Mouse (Mus musculus): ENCODE measurements around the gene Zfp318.

Zfp318 gene

DNA sequence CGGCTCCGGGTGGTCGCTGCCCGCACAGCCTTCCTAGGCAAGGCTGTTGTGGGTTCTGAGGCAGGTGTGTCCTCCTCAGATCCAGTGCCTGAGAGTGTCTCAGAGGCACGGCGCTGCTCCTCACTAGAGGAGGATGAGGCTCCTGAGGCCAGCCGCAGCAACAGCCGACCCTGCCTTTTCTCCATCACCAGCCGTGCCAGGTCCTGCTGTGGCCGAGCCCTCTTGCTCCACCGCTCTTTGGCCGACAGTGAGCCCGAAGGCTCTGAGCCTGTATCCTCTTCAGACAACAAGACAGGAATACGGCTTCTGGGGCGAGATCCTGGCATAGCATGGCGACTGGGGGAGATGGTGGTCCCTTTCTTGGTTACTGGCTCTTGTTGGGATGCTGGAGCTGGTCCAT, 62.7 kb downstream of the Zfp318 start:
- no peak for DNase-seq (ENCODE audit: low spot score)

DNA sequence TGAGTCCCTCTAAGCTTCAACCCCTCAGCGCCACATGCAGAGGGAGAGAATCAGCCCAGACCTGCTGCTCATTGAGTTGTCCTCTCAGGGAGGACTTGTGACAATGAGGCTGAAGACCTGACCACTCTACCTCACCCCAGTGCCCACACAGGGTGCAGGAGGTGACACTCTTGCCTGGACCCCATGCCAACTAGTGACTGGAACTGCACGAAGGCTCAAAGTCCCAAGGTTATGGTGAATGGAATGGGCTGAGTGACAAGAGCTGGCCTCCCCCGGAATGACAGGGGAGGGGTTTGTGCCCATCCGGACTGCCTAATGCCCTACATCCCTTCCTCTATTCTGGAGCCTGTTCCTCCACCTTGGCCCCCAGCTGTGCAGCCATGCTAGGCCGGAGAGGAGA, 69.2 kb downstream of the Zfp318 start:
- no peak for DNase-seq (ENCODE audit: low spot score)

DNA sequence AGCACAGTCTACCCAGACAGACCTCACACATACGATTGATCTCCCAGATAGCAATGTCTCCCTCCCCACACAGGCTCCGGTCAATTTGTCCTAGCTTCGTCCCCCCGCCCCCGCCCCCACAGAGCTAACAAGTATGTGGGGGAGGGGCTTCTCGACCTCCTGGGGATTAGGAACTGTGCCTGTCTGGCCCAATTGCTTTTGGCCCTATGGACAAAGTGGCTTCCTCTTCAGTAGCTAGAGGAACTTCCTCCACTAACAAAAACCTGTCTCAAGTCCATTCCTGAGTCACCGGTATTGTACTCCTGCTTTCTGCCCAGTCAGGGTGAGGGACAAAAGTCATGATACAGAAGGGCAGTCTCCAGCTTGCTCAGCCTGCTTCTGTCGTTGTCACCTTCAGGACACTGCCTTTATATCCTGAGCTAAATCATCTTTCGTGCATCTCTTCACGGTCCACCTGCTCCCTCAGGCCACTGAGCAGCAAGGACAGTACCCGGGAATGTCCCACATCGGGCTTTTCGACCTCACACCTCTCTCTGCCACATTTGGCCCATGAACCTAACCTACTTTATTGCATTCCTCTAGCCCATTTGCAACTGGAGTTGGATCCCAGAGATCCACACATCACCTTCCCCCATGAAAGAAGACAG, 69.9 kb downstream of the Zfp318 start:
- DNase-seq (ENCODE audit: low spot score), result no peak

DNA sequence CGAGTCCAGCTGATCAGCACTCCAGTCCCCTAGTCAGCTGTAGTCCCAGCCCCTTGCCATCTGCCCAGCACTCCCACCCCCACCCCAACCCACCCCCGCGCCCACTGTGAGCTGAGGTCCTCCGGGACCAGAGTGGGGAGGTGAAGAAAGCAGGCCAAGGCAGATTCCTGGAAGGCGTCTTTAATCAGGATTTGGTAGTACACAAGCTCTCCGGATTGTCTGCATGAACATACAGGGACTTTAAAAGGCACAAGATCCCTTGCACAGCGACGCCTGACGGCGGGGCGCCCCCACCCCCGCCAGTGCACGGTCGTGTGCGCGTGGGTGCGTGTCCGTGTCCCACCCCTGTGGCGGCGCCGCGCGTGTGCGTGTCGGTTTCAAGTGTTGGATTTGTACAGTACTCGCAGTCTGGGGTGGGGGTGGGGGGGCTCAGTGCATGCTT, 70.5 kb downstream of the Zfp318 start:
- no peak for DNase-seq (ENCODE audit: low spot score)

- DNase-seq (ENCODE audit: low spot score), result no peak
These were observed 71.0 kb downstream of the Zfp318 start for GRCm38 (mm10) chr17:46454539-46454938.

GRCm38 (mm10) chr17:46455110-46455691, 71.7 kb downstream of the Zfp318 start:
- peak; percentile 12 for DNase-seq (ENCODE audit: low spot score)

GRCm38 (mm10) chr17:46457791-46458190, 74.3 kb downstream of the Zfp318 start:
- peak; percentile 21 for DNase-seq (ENCODE audit: low spot score)

GRCm38 (mm10) chr17:46458439-46458838, 74.9 kb downstream of the Zfp318 start:
- DNase-seq (ENCODE audit: low spot score), result no peak

DNA sequence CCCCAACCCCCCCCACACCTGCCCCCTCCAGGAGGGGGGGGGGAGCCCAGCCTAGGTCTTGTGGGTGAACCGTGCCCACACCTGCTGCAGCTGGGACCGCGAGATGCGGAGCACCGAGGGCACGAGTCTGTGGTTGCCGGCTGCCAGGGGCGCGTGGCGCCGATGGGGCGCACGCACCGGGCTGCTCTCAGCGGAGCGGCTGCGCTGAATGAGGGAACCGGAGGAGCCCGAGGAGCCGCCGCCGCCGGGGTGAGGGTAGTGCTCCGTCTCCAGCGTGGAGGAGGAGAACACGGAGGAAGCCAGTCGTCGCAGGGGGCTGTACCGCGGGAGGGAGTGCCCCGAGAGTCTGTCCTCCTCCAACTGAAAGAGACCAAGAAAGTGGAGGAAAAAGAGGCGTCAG, 77.1 kb downstream of the Zfp318 start:
- DNase-seq (ENCODE audit: low spot score), result no peak

GRCm38 (mm10) chr17:46461347-46461746, 77.8 kb downstream of the Zfp318 start:
- DNase-seq (ENCODE audit: low spot score), result no peak

- no peak for DNase-seq (ENCODE audit: low spot score)
These were observed 78.7 kb downstream of the Zfp318 start for GRCm38 (mm10) chr17:46462226-46462625.

DNA sequence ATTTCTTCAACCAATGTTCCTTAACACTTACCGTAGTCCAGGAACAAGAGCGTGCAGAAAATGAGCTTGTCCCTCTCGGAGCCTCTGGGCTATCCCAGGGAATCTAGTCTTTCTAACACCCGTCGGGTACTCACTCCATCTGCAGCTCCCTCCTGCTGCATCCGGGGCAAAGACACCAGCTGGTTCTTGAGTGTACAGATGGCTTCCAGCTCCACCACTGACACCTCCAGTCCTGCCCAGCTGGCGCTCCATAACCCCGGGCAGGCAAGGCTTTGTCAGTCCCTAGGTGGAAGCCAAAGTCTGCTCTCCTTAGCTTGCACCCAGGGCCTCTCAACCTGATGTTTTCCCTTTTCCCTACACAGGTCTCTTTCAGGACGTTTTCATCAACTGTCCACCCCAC, 84.3 kb downstream of the Zfp318 start:
- DNase-seq (ENCODE audit: low spot score), result no peak

Measured in lung, postnatal 25 days (tissue).